Mouse (Mus musculus) testis, adult 2 months (tissue): ENCODE data around the gene Trmt112.

Source experiments
- CTCF ChIP-seq: fragments of 200-500 bp; IDR thresholded peaks from 2 replicates; pipeline ENCODE4 v1.5.1; 2012; ENCODE audit warnings: low read depth, mild to moderate bottlenecking, inconsistent platforms, low read length, moderate library complexity; ENCODE audit not compliant: control insufficient read depth, insufficient read depth, insufficient replicate concordance
- POLR2A ChIP-seq: fragments of 200-500 bp; IDR thresholded peaks from 2 replicates; pipeline ENCODE4 v1.6.1; 2012; ENCODE audit warnings: low read depth, mild to moderate bottlenecking, inconsistent platforms, low read length, moderate library complexity; ENCODE audit not compliant: control insufficient read depth

- no peak for TF ChIP-seq CTCF
- peak; percentile 69; the same call in 1 of the 2 replicates for TF ChIP-seq POLR2A
Observed at GRCm38 (mm10) chr19:6925307-6925573, 15.7 kb downstream of the Trmt112 start, which contains the start of gene Catsperz.
